Mouse (Mus musculus) ES-Bruce4 (cell line): ENCODE measurements around the gene Trmt5.

Experiments
- CTCF ChIP-seq: IDR thresholded peaks from one replicate; pipeline ENCODE4 v1.8.1; 2011; ENCODE audit warnings: low read depth, low read length
- POLR2A ChIP-seq: IDR thresholded peaks from one replicate; pipeline ENCODE4 v1.8.1; 2011; ENCODE audit warnings: low read length; ENCODE audit not compliant: insufficient read depth

DNA sequence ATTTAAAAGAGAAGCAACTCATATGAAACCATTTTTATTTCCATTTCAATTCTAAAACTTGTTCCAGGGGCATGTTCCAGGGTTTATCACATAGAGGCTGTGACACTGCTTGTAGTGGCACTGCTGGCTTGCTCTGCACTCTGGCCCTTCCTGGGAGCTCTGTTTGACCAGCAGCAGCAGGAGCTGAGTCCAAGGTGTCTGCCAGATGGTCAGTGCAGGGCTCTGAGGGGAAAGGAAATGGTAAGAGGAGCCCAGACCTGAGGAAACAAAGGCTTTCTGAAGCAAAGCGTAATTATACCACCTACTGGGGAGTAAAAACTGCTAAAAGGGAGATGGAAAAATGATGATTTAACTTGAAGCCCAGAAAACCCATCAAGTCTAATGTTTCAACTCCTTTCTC lies 18.0 kb downstream of the Trmt5 start:
- TF ChIP-seq CTCF, result no peak
- TF ChIP-seq POLR2A, result no peak
